Mouse (Mus musculus) right cerebral cortex, postnatal 4 days (tissue): ENCODE data around the gene Hand1.
"Not testable (repeated sequence)": the region's sequence is repeated elsewhere in the genome, so short reads cannot be mapped to it uniquely, and the experiment has no call there.

ENCODE experiments used
- DNase-seq: peaks from one replicate; pipeline ENCODE4 v3.0.0-alpha.2; 2022

The Hand1 gene

DNA sequence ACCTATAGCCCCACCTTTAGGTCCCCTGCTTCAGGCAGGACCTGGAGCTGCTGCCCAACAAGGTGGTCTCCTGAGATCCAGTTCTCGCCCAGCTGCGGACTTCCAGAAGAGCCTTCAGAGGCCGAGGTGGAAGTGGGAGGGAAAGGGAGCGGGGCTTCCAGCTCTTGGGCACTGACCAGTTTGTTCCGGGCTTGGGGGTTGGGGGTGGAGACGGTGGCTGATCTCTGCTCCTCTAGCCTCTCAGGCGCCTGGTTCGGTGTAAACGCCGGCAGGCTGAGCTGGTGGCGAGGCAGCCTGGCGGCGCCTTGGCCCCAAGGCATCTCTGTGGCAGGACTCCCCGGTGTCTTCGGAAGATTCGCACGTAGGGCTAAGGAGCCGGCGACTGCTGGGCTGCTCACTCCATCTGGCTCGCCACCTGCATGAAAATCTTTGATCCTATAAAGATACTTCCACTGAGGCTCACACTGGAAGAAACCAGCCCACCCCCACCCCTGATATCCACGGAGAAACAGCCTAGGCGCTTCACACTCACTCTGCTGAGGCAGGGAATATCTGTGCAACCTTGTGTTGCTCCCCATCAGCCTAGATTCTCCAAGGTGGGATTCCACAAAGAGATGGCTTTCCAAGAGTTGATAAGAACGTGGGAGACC is at the start of gene Hand1:
Gene Hand1, minus strand, starts transcription at position 267 of the 650 bp plus-strand sequence.
- DNase-seq, result no peak

DNA sequence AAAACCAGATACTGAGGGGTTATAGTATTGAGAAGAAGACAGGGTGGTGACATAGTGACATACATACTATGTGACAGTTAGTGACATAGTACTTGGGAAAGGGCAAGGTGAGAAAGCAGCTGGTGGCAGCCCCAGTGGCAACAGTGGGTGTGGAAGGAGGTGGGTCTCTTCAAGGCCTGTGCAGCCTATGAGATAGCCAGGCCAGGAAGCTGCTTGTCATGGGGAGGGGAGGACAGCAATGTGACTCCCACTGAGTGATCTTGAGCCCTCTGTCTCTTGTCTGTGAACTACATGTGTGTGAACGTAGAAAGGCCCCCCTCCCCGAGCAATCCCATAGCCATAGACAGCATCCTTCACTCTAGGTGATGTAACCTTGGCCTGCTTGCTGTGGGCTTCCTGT is 43.5 kb upstream of the Hand1 start:
- DNase-seq, result no peak

DNA sequence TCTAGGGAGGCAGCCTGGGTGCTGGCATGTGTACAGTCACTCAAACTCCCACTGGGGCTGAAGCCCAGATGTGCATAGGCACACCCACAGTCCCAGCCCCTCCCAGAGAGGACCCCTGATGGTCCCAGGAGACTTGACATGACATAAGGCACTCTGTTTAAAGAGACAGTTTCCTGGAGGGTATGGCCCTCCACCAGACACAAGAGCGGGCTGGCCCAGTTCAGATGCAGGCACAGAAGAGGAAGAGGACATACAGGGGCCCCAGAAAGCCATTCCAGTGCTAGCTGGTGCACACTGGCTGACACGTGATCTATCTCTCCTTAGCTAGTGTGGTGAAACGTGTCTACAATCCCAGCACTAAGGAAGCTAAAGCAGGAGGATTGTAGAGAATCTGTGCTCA is 40.4 kb upstream of the Hand1 start:
- no peak for DNase-seq

DNA sequence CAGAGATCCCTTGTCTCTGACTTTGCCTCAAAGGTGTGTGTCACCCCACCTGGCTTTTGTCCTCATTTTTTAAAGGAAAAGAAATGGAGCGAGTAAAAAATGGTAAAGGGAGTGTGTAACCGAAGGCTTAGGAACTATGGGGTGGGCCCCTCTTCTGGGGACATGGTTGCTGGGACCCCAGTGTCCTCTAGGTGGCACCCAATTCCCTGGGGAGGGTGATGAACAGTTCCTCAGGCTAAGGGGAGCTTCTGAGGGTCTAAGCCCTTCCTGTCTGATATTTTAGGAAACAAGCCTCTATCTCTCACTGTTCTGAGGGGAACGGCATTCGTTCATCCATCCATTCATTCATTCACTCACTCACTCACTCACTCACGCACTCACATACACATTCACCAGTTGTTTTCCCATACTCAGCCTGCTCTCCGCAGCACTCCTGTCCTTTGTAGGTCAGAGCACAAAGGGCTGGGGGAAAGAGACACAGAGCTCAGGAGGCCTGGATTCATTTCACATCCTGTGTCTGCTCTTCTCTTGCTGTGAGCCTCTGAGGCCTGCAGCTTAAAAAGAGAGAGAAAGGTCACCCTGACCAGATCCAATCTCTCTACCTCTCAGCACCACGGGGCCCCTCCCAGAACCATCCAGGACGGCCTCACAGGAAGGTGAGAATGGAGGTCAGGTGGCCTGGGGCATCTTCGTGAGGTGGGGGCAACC is 36.3 kb upstream of the Hand1 start:
- DNase-seq, result peak; percentile 17

DNA sequence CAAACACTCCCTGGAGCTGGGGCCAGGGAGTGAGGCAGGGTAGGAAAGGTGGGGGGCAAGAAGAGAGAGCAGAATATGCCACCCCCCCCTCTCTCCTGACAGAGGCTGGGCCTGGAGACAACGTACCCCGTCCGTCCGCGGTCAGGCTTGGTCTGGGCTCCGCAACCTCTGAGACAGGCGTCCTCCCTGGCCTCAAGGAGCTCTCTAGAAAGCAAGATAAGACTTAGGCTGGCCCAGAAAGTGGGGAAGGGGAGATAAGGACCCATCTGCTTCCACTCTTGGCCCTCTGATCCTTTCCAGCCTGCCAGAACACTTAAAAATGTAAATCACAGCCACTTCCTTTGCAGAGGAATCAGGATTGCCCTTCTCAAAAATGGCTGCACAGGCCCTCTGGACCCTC is 33.8 kb upstream of the Hand1 start:
- no peak for DNase-seq

DNA sequence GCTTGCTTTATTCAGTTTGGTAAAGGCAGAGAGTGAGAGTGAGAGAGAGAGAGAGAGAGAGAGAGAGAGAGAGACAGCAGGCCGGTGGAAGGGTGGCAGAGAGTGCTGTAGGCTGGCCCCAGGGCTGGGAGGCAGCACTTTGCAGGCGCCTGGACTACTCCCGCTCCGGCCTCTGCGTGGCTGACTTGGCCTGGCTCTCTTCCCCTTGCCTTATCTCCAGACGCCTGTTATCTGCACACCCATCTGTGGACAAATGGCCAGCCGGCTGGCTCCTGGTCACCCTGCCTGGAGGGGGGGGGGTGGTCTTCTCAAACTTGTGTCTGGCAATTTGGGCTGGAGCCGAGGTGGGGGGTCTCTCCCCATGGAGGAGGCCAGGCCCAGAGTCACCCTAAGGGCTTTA is 32.0 kb upstream of the Hand1 start:
- DNase-seq, result no peak

DNA sequence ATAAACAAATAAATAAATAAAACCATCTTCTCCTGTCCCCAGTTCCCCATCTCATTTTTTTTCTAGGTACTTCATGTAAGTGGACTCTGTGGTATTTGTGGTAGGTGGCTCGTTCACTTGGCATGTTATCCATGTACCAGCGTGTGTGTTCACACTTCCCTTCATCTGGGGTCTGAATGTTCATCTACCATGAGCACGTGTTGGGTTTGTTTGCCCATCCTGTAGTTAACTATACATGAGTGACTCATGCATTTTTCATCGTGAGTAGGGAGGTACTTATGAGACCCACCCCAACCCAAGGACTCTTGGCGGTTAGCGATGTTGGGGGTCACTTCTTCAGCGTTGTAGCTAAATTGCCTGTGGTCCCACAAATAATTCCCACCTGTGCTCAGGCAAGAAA is 29.5 kb upstream of the Hand1 start:
- no peak for DNase-seq

DNA sequence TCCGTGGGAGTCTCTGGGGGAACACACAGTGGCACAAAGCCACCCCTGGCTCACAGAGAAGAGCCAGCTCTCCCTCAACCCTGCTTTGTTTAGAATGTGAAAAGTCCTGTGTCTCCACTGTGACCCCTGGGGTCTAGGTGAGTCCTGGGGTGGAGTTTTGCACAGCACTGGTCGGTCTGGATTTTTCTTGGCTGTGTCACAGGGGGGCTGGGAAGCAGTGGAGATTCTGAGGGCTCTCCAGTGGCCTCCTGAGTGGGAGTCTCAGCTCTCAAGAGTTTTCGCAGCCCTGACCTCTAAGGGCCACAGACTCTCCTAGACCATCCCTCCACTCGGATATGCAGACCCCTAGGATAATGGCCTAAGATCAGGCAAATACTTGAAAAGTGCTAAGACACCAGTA is 25.1 kb upstream of the Hand1 start:
- DNase-seq, result no peak

DNA sequence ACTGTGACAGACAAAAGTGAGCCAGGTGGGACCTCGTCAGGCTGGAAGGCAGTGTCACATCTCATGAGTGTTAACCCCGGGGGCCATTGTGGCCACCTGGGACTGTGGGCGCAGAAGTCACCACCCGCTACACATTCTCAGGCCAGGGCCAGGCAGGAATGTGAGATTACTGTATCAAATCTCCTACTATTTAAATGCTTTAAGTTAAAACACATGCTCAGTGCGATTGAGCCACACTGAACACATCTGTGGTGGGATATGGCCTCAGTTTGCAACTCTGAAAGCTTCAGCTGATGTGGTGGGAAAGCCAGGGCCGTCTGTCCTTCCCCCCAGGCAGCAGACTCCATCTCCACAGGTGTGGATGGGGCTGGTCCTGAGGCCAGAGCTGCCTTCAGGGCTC is 21.0 kb upstream of the Hand1 start:
- no peak for DNase-seq

DNA sequence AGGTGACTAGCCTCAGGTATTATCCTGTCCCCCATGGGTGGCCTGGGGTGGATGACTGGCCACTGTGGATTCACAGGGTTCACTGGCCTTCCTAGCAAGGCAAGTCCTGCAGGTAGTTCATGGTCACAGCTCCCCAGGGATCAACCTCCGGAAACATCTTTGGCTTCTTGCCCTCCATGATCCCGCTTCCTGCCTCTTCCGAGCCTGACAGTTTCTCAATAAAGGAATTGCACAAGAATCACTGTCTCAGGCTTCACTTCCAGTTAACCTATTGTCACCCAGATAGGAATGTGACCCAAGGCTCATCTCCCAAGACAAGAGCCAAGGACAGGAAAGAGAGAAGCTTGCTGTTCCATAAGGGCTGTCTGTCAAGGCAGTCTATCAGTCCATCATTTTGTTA is 18.3 kb upstream of the Hand1 start:
- no peak for DNase-seq

DNA sequence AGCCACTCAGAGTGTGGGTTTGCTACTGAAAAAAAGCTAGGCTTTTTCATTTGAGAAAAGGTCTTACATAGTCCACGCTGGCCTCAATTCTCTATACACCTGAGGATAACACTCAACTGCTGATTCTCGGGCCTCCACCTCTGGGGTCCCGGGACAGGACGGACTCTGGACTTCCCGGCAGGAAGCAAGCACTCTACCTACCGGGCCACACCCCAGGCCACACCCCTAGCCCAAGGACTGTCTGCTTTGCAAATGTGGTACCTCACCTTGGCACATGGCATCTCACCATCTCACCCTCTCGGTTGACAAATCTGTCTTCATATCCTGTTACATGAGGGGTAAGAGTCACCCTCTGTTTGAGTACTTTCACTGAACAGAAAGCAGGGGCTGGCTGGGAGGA is 17.7 kb upstream of the Hand1 start:
- no peak for DNase-seq

DNA sequence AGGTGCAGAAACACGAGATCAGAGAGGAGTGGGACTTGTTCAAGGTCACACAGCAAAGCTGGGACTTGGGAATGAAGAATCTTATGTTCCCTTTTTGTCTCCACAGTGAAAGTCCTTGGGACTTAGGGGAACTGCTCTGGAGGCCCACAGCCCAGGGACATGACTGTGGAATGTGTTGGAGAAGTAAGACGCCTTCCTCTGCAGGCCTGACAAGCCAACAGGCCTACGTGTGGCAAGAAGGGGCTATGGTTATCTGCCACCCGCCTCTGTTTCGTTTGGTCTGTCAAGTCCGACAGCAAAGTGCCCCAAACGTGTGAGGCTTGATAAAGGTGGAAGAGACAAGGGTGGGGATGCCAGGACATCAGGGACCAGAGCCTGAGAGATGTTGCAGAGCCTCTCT is 14.8 kb upstream of the Hand1 start:
- DNase-seq, result no peak

DNA sequence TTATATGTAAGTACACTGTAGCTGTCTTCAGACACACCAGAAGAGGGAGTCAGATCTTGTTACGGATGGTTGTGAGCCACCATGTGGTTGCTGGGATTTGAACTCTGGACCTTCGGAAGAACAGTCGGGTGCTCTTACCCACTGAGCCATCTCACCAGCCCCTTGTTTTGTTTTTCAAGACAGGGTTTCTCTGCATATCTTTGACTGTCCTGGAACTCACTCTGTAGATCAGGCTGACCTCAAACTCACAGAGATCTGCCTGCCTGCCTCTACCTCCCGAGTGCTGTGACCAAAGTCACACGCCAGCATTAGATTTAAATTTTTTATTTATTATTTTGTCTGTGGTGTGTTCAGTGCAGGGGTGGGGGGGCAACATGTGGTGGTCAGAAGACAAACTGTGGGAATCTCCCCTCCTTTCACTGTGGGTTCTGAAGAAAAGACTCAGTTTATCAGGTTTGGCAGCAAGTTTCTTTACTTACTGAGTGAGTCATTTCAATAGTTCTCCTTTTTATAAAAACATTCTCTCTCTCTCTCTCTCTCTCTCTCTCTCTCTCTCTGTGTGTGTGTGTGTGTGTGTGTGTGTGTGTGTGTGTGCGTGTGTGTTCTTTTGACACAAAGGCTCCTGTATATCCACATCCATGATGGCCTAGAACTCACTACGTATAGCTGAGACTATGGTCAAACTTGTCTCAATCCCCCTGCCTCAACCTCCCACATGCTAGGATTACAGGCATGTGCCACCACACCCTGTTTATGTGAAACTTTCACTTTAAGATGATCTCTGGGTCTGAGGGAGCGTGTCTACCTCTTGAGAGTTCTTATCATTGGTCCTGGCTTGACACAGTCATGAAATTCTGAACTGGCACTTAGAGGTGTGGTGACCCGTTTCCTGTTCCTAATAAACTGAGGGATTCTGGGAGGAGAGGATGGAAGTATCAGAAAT is 14.1 kb upstream of the Hand1 start:
- DNase-seq, result not testable (repeated sequence)

DNA sequence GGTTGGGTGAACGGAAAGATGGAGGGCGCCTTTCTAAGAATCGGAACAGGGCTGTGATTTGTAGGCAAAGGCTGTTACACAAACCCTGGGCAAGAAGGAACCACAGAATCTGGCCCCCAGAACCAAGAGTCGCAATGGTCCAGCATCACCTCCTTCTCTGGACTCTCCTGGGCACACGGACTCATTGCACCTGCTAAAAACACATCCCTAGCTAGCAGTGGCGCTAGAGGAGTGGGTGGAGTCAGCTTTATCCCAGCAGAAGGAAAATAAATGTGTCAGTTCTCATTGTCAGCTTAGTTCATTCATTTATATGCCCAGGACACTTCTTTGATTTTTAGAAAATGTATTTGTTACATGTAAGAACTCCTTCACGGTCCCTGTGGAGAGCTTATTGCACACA is 8.8 kb upstream of the Hand1 start:
- no peak for DNase-seq

DNA sequence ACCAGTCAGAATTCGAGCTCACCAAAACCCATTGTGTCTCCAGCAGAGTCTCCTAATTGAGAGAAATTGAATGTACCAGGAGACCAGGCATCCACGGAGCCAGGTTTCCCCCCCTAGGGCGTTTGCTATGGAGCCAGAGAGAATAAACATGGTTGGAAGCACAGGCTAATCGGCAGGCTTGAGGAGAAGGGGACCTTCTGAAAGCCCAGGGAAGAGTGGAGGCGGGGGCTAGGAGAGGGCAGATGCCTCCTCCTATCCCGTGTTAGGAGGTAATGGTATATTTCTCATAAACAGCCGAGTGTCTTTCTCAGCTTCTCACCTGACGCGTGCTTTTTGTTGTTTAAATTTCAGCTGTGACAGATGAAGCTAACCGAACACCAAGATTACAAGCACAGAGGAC is 8.4 kb upstream of the Hand1 start:
- no peak for DNase-seq

DNA sequence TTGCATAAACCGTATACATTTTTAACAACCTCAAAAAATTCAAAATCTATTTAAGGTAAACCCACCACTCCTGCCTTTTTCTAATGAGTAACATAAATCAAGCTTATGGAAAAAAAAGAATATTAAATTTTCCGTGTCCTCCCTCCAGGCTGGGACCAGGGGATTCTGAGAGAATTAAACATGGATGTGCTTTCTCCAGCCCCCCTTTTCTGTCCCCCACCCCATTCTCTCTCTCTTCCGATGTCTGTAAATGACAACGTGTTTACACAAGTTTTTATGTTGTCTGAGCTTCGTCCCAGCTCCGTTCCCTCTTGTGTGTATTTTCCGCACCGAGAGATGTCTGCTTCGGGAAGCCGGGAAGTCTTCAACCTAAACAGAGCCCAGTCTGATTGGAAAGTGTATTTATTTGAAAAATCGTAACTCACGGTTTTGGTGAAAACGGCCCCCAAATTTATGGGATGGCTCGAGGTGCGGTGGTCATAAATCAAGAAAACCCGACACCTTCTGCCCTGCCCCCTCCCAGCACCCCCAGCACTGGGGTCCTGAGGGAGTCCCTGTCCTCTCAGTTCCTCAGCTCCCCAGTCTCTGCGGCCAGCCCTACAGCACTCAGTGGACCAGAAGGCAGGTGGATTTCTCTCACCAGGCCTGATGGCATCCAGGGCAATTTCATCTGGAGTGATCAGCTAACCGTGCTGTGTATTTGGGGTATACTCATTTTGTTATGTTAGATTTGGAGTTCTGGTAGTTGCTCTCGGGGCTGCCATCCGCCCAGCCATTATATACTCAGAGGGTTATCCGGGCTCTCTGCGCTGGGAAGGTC is 5.5 kb upstream of the Hand1 start:
- no peak for DNase-seq

DNA sequence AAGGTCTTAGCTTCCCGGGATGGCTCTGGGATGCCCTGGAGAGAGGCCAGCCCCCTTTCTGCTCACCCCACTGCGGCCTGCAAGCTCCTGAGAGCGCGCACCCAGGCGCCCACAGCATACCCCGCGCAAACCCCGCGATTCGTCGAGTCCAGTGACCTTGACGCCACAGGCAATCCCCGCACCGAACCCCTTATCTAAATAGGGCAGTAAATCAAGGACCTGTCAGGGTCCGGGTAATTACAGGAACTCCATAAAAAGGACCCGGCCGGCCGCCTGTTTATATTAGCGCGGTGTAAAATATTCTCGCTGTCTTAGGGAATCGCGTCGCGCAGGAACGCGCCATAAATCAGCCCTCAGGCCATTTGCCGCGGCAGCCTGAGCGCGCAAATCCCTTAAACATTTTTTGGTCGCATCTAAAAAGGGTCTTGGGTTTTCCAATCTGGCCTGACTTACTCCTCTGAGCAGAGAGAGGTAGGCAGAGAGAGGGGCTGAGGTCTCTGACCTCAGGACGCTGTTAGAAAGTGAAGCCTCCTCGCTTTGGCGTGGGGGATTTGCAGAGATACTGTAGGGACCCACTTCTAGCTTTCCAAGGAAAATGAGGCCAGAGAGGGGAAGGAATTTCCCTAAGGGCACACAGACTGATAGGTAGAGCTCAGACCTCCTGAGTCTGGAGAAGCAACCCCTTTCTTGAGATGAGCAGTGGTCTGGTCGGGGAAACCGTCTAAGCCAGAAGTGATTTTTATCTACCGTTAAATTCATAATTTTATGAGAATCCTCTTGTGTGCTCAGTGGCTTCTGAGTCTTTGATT is 4.5 kb upstream of the Hand1 start:
- DNase-seq, result no peak

DNA sequence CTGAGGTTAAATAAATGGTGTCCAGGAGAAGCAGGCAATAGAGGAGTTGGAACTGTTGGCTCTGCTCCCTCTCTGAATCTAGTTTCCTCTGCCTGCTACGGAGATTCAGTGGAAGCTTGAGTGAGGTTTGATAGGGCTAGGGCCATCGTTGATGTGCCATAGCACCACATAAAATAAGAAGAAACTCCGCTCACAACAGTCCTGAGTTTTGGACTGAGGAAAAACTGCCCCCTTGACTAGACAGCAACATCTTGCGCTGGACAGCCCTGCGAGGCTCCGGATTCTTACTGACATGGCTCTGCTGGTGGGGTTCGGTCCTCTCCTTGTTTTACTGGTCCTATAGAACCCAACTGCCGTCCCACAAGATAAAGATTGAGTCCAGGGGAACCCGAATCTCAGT is 3.8 kb upstream of the Hand1 start:
- no peak for DNase-seq

DNA sequence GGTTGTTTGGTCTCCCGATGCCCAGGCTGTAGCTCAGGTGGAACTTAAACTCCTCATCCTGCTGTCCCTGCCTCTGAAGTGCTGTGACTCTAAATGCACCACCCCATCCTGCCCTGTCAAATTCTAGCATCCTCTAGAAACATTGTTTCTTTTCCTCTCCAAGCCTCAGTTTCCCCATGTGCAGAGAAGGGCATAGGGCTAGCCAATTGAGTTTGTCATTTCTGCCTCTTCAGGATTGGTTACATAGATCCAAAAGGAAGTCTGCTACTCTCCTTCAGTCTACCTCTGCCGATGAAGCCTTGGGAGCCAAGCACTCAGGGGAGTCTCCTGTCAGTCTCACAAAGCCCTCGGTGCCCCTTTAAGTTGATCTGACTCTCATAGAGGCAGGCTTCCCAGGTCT is 3.3 kb upstream of the Hand1 start:
- DNase-seq, result no peak

DNA sequence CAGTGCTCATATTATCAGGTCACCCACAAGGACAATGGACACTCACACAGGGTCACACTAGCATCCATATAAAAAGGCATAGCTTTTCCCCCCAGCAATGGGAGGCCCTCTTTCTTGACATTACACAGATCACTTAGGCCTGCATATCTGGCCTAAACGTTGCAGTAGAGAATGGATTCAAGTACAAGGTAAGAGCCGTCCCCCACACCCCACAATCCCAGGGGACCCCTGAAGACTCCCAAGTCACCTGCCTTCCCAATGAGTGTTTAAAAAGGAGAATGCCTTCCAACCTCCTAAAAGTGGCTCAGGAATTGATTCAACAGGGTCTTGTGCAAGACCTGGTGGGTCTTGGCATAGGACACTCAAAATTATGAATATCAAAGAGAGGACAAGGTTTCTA is 2.7 kb upstream of the Hand1 start:
- no peak for DNase-seq

DNA sequence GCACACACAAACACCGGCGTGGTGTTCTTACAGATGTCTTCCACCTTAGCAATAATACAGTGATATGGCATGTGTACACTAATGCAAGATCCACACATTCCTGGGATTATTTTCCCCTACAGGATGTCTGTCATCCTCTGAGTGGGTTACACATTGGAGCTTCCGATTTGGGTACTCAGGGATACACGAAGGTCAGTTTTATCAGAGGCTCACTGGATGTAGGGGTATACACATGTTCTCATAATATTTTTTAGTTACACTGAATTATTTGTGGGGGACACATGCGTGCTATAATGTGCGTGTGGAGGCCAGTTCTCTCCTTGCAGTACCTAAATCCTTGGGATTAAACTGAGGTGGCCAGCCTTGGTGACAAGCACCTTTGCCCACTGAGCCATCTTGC is 1.4 kb upstream of the Hand1 start:
- DNase-seq, result no peak
